Mouse (Mus musculus) gastrocnemius, adult 2 months (tissue): ENCODE data around the gene Enpp3. TPM values are rescaled to one million over a fixed set of nuclear protein-coding genes. Genes with fewer than 3 reads are reported as not detected.

ENCODE experiments used
- DNase-seq: peaks from one replicate; pipeline ENCODE4 v3.0.0; 2022
- H3K27ac ChIP-seq: fragments of 200-600 bp; 2 replicates; pipeline ENCODE4 v1.8.1; 2022; ENCODE audit warnings: mild to moderate bottlenecking
- H3K4me3 ChIP-seq: fragments of 200-600 bp; 2 replicates; pipeline ENCODE4 v1.8.1; 2022; ENCODE audit warnings: mild to moderate bottlenecking, moderate library complexity
- CTCF ChIP-seq: fragments of 200-600 bp; IDR thresholded peaks from 2 replicates; pipeline ENCODE4 v1.8.1; 2022; ENCODE audit warnings: antibody characterized with exemption, mild to moderate bottlenecking, moderate library complexity
- intact Hi-C: fragments of 180-260 bp; cut with DNase I; formaldehyde crosslinking; loops from one replicate; pipeline ENCODE4 v1.15.1; 2025
- long read RNA-seq, 2 experiments: library from polyadenylated mRNA; stranded (forward); transcript quantifications; one replicate each; pipeline ENCODE4 v2.0.0; 2021
- total RNA-seq, 2 experiments: library from RNA; stranded (reverse); gene quantifications; 2 replicates each; pipeline ENCODE4 v1.2.3; 2021

The Enpp3 gene
- 1 to 10 TPM; 1.6 to 2.0 TPM for total RNA-seq
- long read RNA-seq, experiment 1, full-length matches to known transcripts: 6 of 6 reads
- long read RNA-seq, experiment 1, partial matches to known transcripts: 0 of 6 reads
- long read RNA-seq, experiment 1, other reads (novel, unspliced or antisense): 0 of 6 reads
- long read RNA-seq, experiment 2: 0 reads

- intact Hi-C loops: no loop called here
- Histone ChIP-seq H3K27ac (no peak within 1 kb of the TSS), H3K4me3 (no peak within 1 kb of the TSS)
- no peak for DNase-seq
- no peak for TF ChIP-seq CTCF
Observed at GRCm38 (mm10) chr10:24842676-24843075, at the start of gene Enpp3. Enpp3 (minus strand) TSS chr10:24842823.

- intact Hi-C loops: no loop called here
- DNase-seq: no peak
- TF ChIP-seq CTCF: no peak
- Histone ChIP-seq H3K4me3 (no peak overlapping the region), H3K27ac (no peak overlapping the region)
Observed at GRCm38 (mm10) chr10:24888343-24888742, 45.7 kb upstream of the Enpp3 start.

GRCm38 (mm10) chr10:24886008-24886407 lies 43.4 kb upstream of the Enpp3 start:
- no peak overlapping the region for H3K4me3 ChIP-seq
- intact Hi-C loops: no loop called here

GRCm38 (mm10) chr10:24873624-24874023 lies 31.0 kb upstream of the Enpp3 start:
- H3K4me3 ChIP-seq: no peak overlapping the region
- no peak for DNase-seq
- intact Hi-C loops: loop anchor here (5.0 kb wide), 1 partner anchor 39 kb away; no protein-coding TSS in a partner anchor
- peak; percentile 28; the same call in 1 of the 2 replicates for TF ChIP-seq CTCF
- no peak overlapping the region for H3K27ac ChIP-seq

More at GRCm38 (mm10) chr10:24886008-24886407, 43.4 kb upstream of the Enpp3 start:
- H3K27ac ChIP-seq: no peak overlapping the region
- no peak for DNase-seq
- peak; percentile 37 for TF ChIP-seq CTCF

GRCm38 (mm10) chr10:24869760-24870290 lies 27.2 kb upstream of the Enpp3 start, which contains the start of gene Med23:
Med23 (plus strand) TSS chr10:24869986.
- intact Hi-C loops: loop anchor here (2.0 to 5.0 kb wide), 2 partner anchors 42 to 351 kb away; no protein-coding TSS in a partner anchor
- H3K27ac ChIP-seq: peak within 1 kb of the TSS; percentile 91
- peak; percentile 97 for DNase-seq
- peak; percentile 96 for TF ChIP-seq CTCF
- peak within 1 kb of the TSS; percentile 90 for H3K4me3 ChIP-seq

GRCm38 (mm10) chr10:24864434-24864833 lies 21.8 kb upstream of the Enpp3 start:
- H3K27ac ChIP-seq: no peak overlapping the region
- no peak overlapping the region for H3K4me3 ChIP-seq
- TF ChIP-seq CTCF: no peak
- DNase-seq: no peak
- intact Hi-C loops: no loop called here

- DNase-seq: no peak
- intact Hi-C loops: no loop called here
- Histone ChIP-seq H3K4me3 (no peak overlapping the region), H3K27ac (no peak overlapping the region)
- no peak for TF ChIP-seq CTCF
Observed at GRCm38 (mm10) chr10:24863146-24863545, 20.5 kb upstream of the Enpp3 start.

GRCm38 (mm10) chr10:24841998-24842397 lies 625 bp downstream of the Enpp3 start:
- TF ChIP-seq CTCF: no peak
- intact Hi-C loops: no loop called here
- Histone ChIP-seq H3K4me3 (no peak overlapping the region), H3K27ac (no peak overlapping the region)
- no peak for DNase-seq

- Histone ChIP-seq H3K27ac (no peak overlapping the region), H3K4me3 (no peak overlapping the region)
- TF ChIP-seq CTCF: no peak
- DNase-seq: no peak
- intact Hi-C loops: no loop called here
Observed at GRCm38 (mm10) chr10:24840795-24841194, 1.8 kb downstream of the Enpp3 start.

- H3K4me3 ChIP-seq: peak overlapping the region; percentile 67
- no peak for DNase-seq
- peak overlapping the region; percentile 75 for H3K27ac ChIP-seq
- TF ChIP-seq CTCF: no peak
- intact Hi-C loops: loop anchor here (5.0 kb wide), 1 partner anchor 39 kb away; no protein-coding TSS in a partner anchor
Observed at GRCm38 (mm10) chr10:24836366-24837038, 6.1 kb downstream of the Enpp3 start.

- H3K4me3 ChIP-seq: peak overlapping the region; percentile 67
- no peak for TF ChIP-seq CTCF
- no peak for DNase-seq
- intact Hi-C loops: loop anchor here (5.0 kb wide), 1 partner anchor 39 kb away; no protein-coding TSS in a partner anchor
- H3K27ac ChIP-seq: peak overlapping the region; percentile 75
Observed at GRCm38 (mm10) chr10:24835702-24836342, 6.8 kb downstream of the Enpp3 start.

- H3K27ac ChIP-seq: peak overlapping the region; percentile 75
- DNase-seq: no peak
- intact Hi-C loops: loop anchor here (5.0 kb wide), 1 partner anchor 38 kb away; no protein-coding TSS in a partner anchor
- TF ChIP-seq CTCF: no peak
- H3K4me3 ChIP-seq: peak overlapping the region; percentile 67
Observed at GRCm38 (mm10) chr10:24834634-24835371, 7.8 kb downstream of the Enpp3 start.
